Mouse (Mus musculus): ENCODE measurements around the gene Sall4. TPM values are rescaled to one million over a fixed set of nuclear protein-coding genes. Genes with fewer than 3 reads are reported as not detected.

The Sall4 gene
- total RNA-seq, 1 experiment from 2014 or later = not detected

GRCm38 (mm10) chr2:168718267-168718666, 49.5 kb downstream of the Sall4 start:
- no peak for ATAC-seq (replicated peaks in 1 of 2; ENCODE audit: insufficient read depth in 1 of 2, low FRiP score in 2 of 2, low TSS enrichment in 1 of 2, low read depth in 1 of 2, poor library complexity in 2 of 2, severe bottlenecking in 2 of 2)

GRCm38 (mm10) chr2:168712199-168713176, 55.3 kb downstream of the Sall4 start:
- ATAC-seq (replicated peaks in 1 of 2; ENCODE audit: insufficient read depth in 1 of 2, low FRiP score in 2 of 2, low TSS enrichment in 1 of 2, low read depth in 1 of 2, poor library complexity in 2 of 2, severe bottlenecking in 2 of 2) = no peak

DNA sequence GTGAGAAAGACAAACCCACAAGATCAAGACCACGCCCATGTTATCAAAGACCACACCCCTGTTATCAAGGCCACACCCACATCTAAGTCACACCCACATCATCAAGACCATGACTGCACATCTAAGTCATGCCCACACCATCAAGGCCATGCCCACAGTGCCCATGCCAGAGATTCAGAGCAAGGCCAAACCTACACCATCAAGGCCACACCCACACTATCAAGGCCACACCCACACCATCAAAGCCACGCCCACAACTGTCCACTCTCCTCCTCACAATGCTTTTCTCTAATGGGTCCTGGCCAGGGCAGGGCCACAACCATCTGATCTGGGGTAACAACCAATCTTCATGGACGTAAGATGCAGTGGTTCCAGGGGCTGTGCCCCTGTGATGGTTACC, 56.8 kb downstream of the Sall4 start:
- ATAC-seq (replicated peaks in 1 of 2; ENCODE audit: insufficient read depth in 1 of 2, low FRiP score in 2 of 2, low TSS enrichment in 1 of 2, low read depth in 1 of 2, poor library complexity in 2 of 2, severe bottlenecking in 2 of 2) = 0 out of 4 replicates have a peak, but pooled peaks of 1 of the 2 experiments have one; percentile 2

- no peak for ATAC-seq (replicated peaks in 1 of 2; ENCODE audit: insufficient read depth in 1 of 2, low FRiP score in 2 of 2, low TSS enrichment in 1 of 2, low read depth in 1 of 2, poor library complexity in 2 of 2, severe bottlenecking in 2 of 2)
Measured at GRCm38 (mm10) chr2:168707766-168708165, 60.0 kb downstream of the Sall4 start.

DNA sequence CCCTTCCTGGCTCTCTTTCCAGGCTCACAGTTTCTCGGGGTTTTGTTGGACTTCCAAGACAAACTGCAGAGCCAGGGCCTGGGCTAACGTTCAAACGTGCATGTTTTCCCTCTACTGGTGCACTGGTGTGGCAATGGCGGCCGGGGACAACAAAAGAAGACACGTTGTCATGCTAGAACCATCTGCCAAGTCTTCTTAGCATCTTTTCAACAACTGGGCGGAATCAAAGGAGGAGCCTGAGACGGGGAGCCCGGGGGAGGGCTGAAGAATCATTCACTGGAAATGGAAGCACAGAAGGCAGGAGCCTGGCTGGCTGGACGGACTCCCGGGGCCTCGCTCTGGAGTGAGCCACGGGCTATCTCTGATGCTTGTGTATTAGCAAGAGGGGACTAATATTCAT, 65.5 kb downstream of the Sall4 start:
- ATAC-seq (replicated peaks in 1 of 2; ENCODE audit: insufficient read depth in 1 of 2, low FRiP score in 2 of 2, low TSS enrichment in 1 of 2, low read depth in 1 of 2, poor library complexity in 2 of 2, severe bottlenecking in 2 of 2) = no peak

Other genes starting within 250 kb of the Sall4 start
- gene Nfatc2, start 166.3 kb downstream of the Sall4 start, total RNA-seq (2017) = 5.6 and 9.6 TPM in 2 replicates
- gene Atp9a, start 25.5 kb downstream of the Sall4 start, total RNA-seq (2017) = 1.1 and 1.2 TPM in 2 replicates
- 24.0 and 35.9 TPM in 2 replicates for gene Zfp64, start 187.6 kb upstream of the Sall4 start, total RNA-seq (2017)